Mouse (Mus musculus) spleen, postnatal 14 days (tissue): ENCODE results near the gene Sall4.
"Not testable (repeated sequence)": the region's sequence is repeated elsewhere in the genome, so short reads cannot be mapped to it uniquely, and the experiment has no call there.

Experiments
- DNase-seq, 2 experiments: peaks; one replicate each; pipeline ENCODE4 v3.0.0; 2021 to 2022; ENCODE audit warnings: low spot score in 2 of 2

The Sall4 gene

GRCm38 (mm10) chr2:168744406-168744805, 23.3 kb downstream of the Sall4 start:
- DNase-seq: not testable (repeated sequence)

- peak in 1 of 2 experiments; percentile 40 for DNase-seq
These were observed 25.1 kb downstream of the Sall4 start for GRCm38 (mm10) chr2:168742649-168743048.

GRCm38 (mm10) chr2:168742059-168742627, 25.6 kb downstream of the Sall4 start, which contains the start of gene Atp9a:
Gene Atp9a (minus strand): TSS chr2:168742409.
- no peak for DNase-seq

- DNase-seq: peak in 1 of 2 experiments; percentile 17
These were observed 26.3 kb downstream of the Sall4 start for GRCm38 (mm10) chr2:168741273-168742058.

GRCm38 (mm10) chr2:168740496-168740895, 27.2 kb downstream of the Sall4 start:
- DNase-seq: no peak

GRCm38 (mm10) chr2:168738854-168739253, 28.9 kb downstream of the Sall4 start:
- DNase-seq: no peak

- no peak for DNase-seq
These were observed 29.9 kb downstream of the Sall4 start for GRCm38 (mm10) chr2:168737878-168738277.

- DNase-seq: no peak
These were observed 33.7 kb downstream of the Sall4 start for GRCm38 (mm10) chr2:168734023-168734422.

- DNase-seq: no peak
These were observed 36.5 kb downstream of the Sall4 start for GRCm38 (mm10) chr2:168731258-168731657.

- no peak for DNase-seq
These were observed 38.0 kb downstream of the Sall4 start for GRCm38 (mm10) chr2:168729736-168730135.

- DNase-seq: no peak
These were observed 39.7 kb downstream of the Sall4 start for GRCm38 (mm10) chr2:168728045-168728444.

GRCm38 (mm10) chr2:168726007-168726406, 41.7 kb downstream of the Sall4 start:
- no peak for DNase-seq

GRCm38 (mm10) chr2:168721313-168721712, 46.4 kb downstream of the Sall4 start:
- no peak for DNase-seq

GRCm38 (mm10) chr2:168719742-168720141, 48.0 kb downstream of the Sall4 start:
- DNase-seq: no peak

GRCm38 (mm10) chr2:168718735-168719134, 49.0 kb downstream of the Sall4 start:
- no peak for DNase-seq

- no peak for DNase-seq
These were observed 49.5 kb downstream of the Sall4 start for GRCm38 (mm10) chr2:168718267-168718666.

GRCm38 (mm10) chr2:168712199-168713176, 55.3 kb downstream of the Sall4 start:
- DNase-seq: no peak

- DNase-seq: no peak
These were observed 56.8 kb downstream of the Sall4 start for GRCm38 (mm10) chr2:168710979-168711378.

- no peak for DNase-seq
These were observed 60.0 kb downstream of the Sall4 start for GRCm38 (mm10) chr2:168707766-168708165.

- no peak for DNase-seq
These were observed 65.5 kb downstream of the Sall4 start for GRCm38 (mm10) chr2:168702266-168702665.
